Mouse (Mus musculus) hindbrain, embryonic 12.5 days (tissue): ENCODE data around the gene Ldlrad3. TPM values are rescaled to one million over a fixed set of nuclear protein-coding genes. Genes with fewer than 3 reads are reported as not detected.

Source experiments
- ATAC-seq: fragments of 200-750 bp; cut with Nextera tagmentation; 2 replicates; pipeline ENCODE4 v1.8.0; 2017; ENCODE audit warnings: moderate TSS enrichment; ENCODE audit not compliant: low FRiP score
- H3K27ac ChIP-seq: fragments of 300-500 bp; sonication (generic); 2 replicates; pipeline ENCODE4 v1.5.1; 2016; ENCODE audit warnings: mild to moderate bottlenecking
- H3K27me3 ChIP-seq: fragments of 300-500 bp; sonication (generic); 2 replicates; pipeline ENCODE4 v1.6.1; 2016; ENCODE audit warnings: mild to moderate bottlenecking
- H3K36me3 ChIP-seq: fragments of 300-500 bp; sonication (generic); 2 replicates; pipeline ENCODE4 v1.6.1; 2016; ENCODE audit warnings: mild to moderate bottlenecking
- H3K4me1 ChIP-seq: fragments of 300-500 bp; sonication (generic); 2 replicates; pipeline ENCODE4 v1.6.1; 2016
- H3K4me2 ChIP-seq: fragments of 300-500 bp; sonication (generic); replicated peaks from 2 replicates; pipeline ENCODE4 v1.6.1; 2016; ENCODE audit warnings: mild to moderate bottlenecking
- H3K4me3 ChIP-seq: fragments of 300-500 bp; sonication (generic); 2 replicates; pipeline ENCODE4 v1.5.1; 2016; ENCODE audit warnings: mild to moderate bottlenecking
- H3K9ac ChIP-seq: fragments of 300-500 bp; sonication (generic); 2 replicates; pipeline ENCODE4 v1.6.1; 2016; ENCODE audit warnings: mild to moderate bottlenecking, moderate library complexity
- H3K9me3 ChIP-seq: fragments of 300-500 bp; sonication (generic); replicated peaks from 2 replicates; pipeline ENCODE4 v1.6.1; 2016; ENCODE audit warnings: mild to moderate bottlenecking
- WGBS: fragments of 180-500 bp; shearing (Covaris S2); methylation state at CpG from one replicate; pipeline ENCODE4 v1.1.7; 2016; 5-methylcytosine and 5-hydroxymethylcytosine counted together
- polyA plus RNA-seq: library from polyadenylated mRNA; unstranded; fragments of >200 nt; fragmentation: Nextera tagmentation; extraction: Ambion mirVana; gene quantifications from 2 replicates; pipeline ENCODE4 v1.2.1, GENCODE M21; 2016

Gene Ldlrad3
- polyA plus RNA-seq, 1 experiment from 2014 or later = 54.9 TPM

- Histone ChIP-seq H3K4me3 (no peak overlapping the region), H3K36me3 (0 out of 2 replicates have a peak, but pooled peaks cover 3% of the 10 kb centered on the region), H3K9ac (no peak overlapping the region), H3K4me2 (no peak overlapping the region), H3K4me1 (0 out of 2 replicates have a peak, but pooled peaks cover 2% of the 10 kb centered on the region), H3K27me3 (no peaks in the 10 kb centered on the region), H3K27ac (no peak overlapping the region), H3K9me3 (no peaks in the 10 kb centered on the region)
- ATAC-seq = no peak
- WGBS = 96% methylated on average over 6 of the region's 6 CpGs
These were observed 112.7 kb downstream of the Ldlrad3 start for GRCm38 (mm10) chr2:102073266-102074037.

DNA sequence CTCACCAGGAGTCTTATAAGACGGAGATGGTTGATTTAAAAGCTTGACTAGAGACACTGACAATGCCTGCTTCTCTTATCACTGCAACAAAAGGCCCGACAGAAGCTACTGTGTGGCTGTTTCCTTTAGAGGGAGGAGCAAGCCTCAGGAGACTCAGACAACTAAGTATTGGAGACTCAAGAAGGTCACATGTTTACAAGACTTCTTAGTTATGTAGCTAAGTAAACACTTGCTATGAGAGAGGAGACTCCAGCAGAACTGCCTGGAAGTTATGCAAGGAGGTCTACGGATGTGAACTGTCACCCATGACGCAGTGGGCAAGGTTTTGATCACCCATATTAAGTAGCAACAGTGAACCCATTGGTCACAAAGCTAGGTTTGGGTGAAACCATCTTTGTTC, 113.3 kb downstream of the Ldlrad3 start:
- Histone ChIP-seq H3K27ac (no peak overlapping the region), H3K27me3 (no peaks in the 10 kb centered on the region), H3K4me2 (no peak overlapping the region), H3K9ac (no peak overlapping the region), H3K4me1 (0 out of 2 replicates have a peak, but pooled peaks cover 2% of the 10 kb centered on the region), H3K4me3 (no peak overlapping the region), H3K9me3 (no peaks in the 10 kb centered on the region), H3K36me3 (0 out of 2 replicates have a peak, but pooled peaks cover 6% of the 10 kb centered on the region)
- WGBS = 80% methylated on average over 4 of the region's 4 CpGs
- no peak for ATAC-seq

DNA sequence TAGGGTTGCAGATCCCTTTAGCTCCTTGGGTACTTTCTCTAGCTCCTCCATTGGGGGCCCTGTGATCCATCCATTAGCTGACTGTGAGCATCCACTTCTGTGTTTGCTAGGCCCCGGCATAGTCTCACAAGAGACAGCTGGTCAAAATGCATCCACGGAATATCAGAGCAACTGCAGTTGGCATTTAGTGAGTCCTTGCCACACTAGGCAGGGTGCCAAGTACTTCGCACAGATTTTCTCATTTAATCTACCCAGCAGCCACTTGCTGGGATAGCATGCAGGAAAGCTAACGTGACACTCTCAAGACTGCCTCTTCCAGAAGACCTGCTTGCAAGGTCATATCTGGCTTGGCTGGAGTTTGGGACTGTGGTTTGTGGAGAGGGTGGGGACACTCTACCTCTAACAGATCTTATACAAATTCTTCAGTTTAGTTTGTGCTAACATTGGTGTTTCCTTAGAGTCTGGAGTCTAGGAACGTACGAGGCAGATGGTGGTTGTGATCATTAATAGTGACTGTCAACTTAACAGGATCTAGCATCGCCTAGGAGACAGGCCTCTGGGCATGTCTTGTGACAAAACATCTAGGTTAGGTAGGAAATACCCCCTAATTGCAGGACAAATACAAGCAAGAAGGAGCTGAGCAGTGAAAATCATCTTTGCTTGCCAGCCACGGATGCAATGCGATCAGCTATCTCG, 115.0 kb downstream of the Ldlrad3 start:
- no peak overlapping the region for H3K4me2 ChIP-seq
- H3K4me1 ChIP-seq = 0 out of 2 replicates have a peak, but pooled peaks cover 2% of the 10 kb centered on the region
- 77% methylated on average over 10 of the region's 10 CpGs for WGBS
- H3K36me3 ChIP-seq = 0 out of 2 replicates have a peak, but pooled peaks cover 6% of the 10 kb centered on the region
- H3K9ac ChIP-seq = no peak overlapping the region
- H3K4me3 ChIP-seq = no peak overlapping the region
- no peak overlapping the region for H3K27ac ChIP-seq
- no peaks in the 10 kb centered on the region for H3K9me3 ChIP-seq
- H3K27me3 ChIP-seq = no peaks in the 10 kb centered on the region
- ATAC-seq = no peak

GRCm38 (mm10) chr2:102064826-102065441, 121.3 kb downstream of the Ldlrad3 start:
- no peak overlapping the region for H3K4me2 ChIP-seq
- no peaks in the 10 kb centered on the region for H3K27me3 ChIP-seq
- H3K9me3 ChIP-seq = no peaks in the 10 kb centered on the region
- no peak overlapping the region for H3K9ac ChIP-seq
- H3K4me1 ChIP-seq = no peaks in the 10 kb centered on the region
- 0 out of 2 replicates have a peak, but pooled peaks cover 2% of the 10 kb centered on the region for H3K36me3 ChIP-seq
- H3K4me3 ChIP-seq = no peak overlapping the region
- WGBS = 91% methylated on average over 8 of the region's 8 CpGs
- H3K27ac ChIP-seq = no peak overlapping the region
- ATAC-seq = no peak

DNA sequence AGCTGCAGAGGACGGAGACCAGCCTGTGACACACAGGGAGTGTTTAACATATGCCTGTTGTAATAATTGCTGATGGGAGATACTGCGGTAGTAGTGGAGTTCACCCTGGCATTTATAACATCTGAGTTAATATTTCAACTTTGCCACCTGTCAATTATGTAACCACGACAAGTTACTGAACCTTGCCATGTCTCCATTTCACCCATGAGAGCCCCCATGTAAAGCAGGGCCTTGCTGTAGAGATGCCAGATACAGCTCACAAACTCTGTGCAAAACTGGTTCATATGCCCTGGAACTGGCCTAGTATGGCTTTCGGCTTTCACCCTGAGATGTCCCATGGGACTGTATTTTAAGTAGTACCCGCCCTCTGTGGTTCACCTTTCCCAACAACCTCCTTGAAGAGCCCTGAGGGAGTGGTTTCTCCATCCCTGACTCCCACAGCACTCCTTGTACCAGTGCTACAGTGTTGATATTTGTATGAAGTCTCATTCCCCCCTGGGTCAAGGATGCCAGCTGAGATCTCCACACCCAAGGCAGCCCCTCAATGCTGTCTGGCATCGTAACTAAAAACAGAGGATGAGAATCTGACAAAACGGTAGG, 122.2 kb downstream of the Ldlrad3 start:
- WGBS = 87% methylated on average over 7 of the region's 7 CpGs
- no peak for ATAC-seq
- Histone ChIP-seq H3K4me2 (no peak overlapping the region), H3K27ac (no peak overlapping the region), H3K36me3 (0 out of 2 replicates have a peak, but pooled peaks cover 2% of the 10 kb centered on the region), H3K4me1 (no peaks in the 10 kb centered on the region), H3K4me3 (no peak overlapping the region), H3K9ac (no peak overlapping the region), H3K27me3 (no peaks in the 10 kb centered on the region), H3K9me3 (no peaks in the 10 kb centered on the region)

DNA sequence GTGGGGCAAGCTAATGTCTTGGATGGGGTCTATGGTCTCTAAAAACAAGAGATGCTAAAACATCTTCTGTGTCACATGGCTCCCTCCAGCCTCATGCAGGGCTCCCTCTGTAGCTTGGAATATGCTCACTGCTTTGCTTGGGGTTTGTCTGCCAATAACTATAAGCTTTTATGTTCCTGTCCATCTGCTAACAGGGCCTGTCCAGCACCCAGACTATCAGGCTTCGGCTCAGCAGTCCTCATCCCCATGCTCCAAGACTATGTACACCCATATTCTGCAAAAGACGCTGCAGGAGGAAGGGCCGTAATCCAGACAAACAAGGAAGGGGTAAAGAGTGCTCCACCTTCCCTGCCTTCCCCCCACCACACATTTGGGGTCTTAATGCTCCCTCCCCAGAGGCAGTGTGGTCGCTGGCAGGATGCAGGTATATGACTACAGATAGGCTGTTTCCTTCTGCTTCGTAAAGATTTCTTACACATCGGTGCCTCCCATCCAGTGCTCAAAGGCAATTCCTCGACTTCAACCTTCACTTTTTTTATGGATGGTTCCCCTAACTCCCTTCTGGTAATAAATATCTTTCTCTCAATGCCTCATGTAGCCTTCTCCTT, 123.2 kb downstream of the Ldlrad3 start:
- Histone ChIP-seq H3K27ac (no peak overlapping the region), H3K9ac (no peak overlapping the region), H3K36me3 (peaks cover 3% of the 10 kb centered on the region; the same call in 1 of the 2 replicates), H3K4me2 (no peak overlapping the region), H3K4me3 (no peak overlapping the region), H3K27me3 (no peaks in the 10 kb centered on the region), H3K9me3 (no peaks in the 10 kb centered on the region), H3K4me1 (no peaks in the 10 kb centered on the region)
- ATAC-seq = no peak
- WGBS = 94% methylated on average over 7 of the region's 7 CpGs

DNA sequence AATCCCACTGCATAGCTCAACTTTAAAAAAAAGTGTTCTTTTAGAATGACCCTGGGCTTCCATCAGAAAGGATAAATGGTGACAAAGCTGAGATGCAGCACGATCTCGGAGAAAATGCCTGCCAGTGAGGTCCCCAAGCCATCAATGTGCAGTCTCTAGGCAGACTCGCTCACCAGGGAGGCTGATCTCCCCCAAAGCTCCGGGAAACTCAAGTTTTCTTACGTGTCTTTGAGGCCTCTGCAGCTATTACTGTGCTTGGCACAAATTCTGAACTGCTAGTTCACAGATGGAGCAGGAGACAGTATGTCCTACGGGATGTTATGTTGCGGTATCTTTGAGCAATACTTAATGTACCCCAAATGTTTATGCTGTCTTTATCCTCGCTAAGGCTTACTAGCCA, 124.3 kb downstream of the Ldlrad3 start:
- 84% methylated on average over 8 of the region's 8 CpGs for WGBS
- ATAC-seq = no peak
- Histone ChIP-seq H3K27ac (no peak overlapping the region), H3K4me3 (no peak overlapping the region), H3K4me1 (no peaks in the 10 kb centered on the region), H3K27me3 (no peaks in the 10 kb centered on the region), H3K9me3 (no peaks in the 10 kb centered on the region), H3K9ac (no peak overlapping the region), H3K36me3 (peaks cover 8% of the 10 kb centered on the region; the same call in 1 of the 2 replicates), H3K4me2 (no peak overlapping the region)

- ATAC-seq = no peak
- no peak overlapping the region for H3K4me3 ChIP-seq
- H3K9me3 ChIP-seq = no peaks in the 10 kb centered on the region
- no peak overlapping the region for H3K4me2 ChIP-seq
- no peak overlapping the region for H3K9ac ChIP-seq
- no peak overlapping the region for H3K27ac ChIP-seq
- 87% methylated on average over 12 of the region's 12 CpGs for WGBS
- H3K27me3 ChIP-seq = no peaks in the 10 kb centered on the region
- H3K36me3 ChIP-seq = peaks cover 15% of the 10 kb centered on the region
- H3K4me1 ChIP-seq = no peaks in the 10 kb centered on the region
These were observed 128.4 kb downstream of the Ldlrad3 start for GRCm38 (mm10) chr2:102057746-102058145.

- H3K9ac ChIP-seq = no peak overlapping the region
- H3K9me3 ChIP-seq = no peaks in the 10 kb centered on the region
- no peaks in the 10 kb centered on the region for H3K4me1 ChIP-seq
- no peak overlapping the region for H3K4me3 ChIP-seq
- no peaks in the 10 kb centered on the region for H3K27me3 ChIP-seq
- H3K36me3 ChIP-seq = peaks cover 15% of the 10 kb centered on the region
- no peak overlapping the region for H3K4me2 ChIP-seq
- ATAC-seq = no peak
- H3K27ac ChIP-seq = no peak overlapping the region
- WGBS = 68% methylated on average over 9 of the region's 9 CpGs
These were observed 129.0 kb downstream of the Ldlrad3 start for GRCm38 (mm10) chr2:102057029-102057685.

DNA sequence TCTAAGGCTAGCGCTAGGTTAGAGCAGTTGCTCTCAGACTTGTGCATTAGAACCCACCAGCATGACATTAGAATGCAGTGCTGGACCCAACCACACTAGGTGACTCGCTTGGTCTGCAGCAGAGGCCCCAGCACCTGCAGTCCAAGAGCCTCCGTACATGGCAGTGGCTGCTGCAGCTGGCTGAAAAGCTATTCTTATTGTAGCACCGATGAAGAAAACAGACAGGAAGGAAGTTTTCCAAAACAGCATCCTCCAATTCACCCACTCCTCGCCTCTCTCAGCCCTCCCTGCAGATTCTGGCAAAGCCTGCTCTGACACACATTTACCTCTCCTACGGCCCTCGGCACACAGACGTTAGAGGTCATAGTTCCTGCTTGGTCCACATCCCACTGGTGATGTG, 130.0 kb downstream of the Ldlrad3 start:
- Histone ChIP-seq H3K27ac (no peak overlapping the region), H3K4me2 (no peak overlapping the region), H3K9me3 (no peaks in the 10 kb centered on the region), H3K36me3 (peaks cover 15% of the 10 kb centered on the region), H3K27me3 (no peaks in the 10 kb centered on the region), H3K4me3 (no peak overlapping the region), H3K4me1 (peaks cover under 1% of the 10 kb centered on the region; the same call in 1 of the 2 replicates), H3K9ac (no peak overlapping the region)
- 88% methylated on average over 8 of the region's 8 CpGs for WGBS
- ATAC-seq = no peak

DNA sequence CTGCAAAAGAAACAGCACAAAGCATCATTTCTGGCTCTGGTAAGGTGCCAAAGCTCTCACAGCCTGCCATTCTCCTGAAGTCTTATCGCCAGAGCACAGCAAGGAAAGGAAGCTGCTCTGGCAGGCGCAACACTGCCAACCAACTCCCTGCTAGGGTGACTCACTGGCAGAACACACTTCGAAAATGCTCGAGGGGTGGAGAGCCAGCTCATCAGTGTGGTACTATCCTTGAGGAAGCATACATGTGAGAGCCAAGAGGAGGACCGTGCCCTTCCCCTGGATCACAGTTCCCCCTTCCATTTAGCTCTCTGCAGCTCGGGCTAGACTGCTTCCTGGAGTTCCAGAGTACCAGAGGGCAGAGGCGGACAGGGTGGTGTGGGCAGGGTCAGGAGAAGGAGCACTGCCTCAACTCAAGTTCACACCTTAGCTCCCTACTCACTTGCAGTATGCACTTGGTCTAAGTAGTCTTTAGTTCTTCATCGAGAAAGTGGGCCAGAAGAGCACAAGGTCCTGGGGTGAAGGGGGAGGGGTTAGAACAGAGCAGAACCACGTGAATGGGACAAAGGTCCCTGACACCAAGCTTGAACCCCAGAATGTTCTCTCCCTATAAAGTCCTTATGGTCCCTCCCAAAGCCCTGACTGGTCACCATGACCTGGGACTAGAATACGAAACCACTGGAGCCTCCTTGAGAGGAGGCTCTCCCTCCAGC, 133.1 kb downstream of the Ldlrad3 start:
- Histone ChIP-seq H3K4me1 (peaks cover 23% of the 10 kb centered on the region), H3K4me2 (no peak overlapping the region), H3K9me3 (no peaks in the 10 kb centered on the region), H3K9ac (no peak overlapping the region), H3K27ac (no peak overlapping the region), H3K36me3 (peaks cover 13% of the 10 kb centered on the region), H3K4me3 (no peak overlapping the region), H3K27me3 (no peaks in the 10 kb centered on the region)
- WGBS = 90% methylated on average over 10 of the region's 10 CpGs
- ATAC-seq = no peak
